ENCODE assay signal across 8 mouse cellular contexts in genomic region chr5:64155861-64156550, GRCm38 (mm10). TPM values are rescaled to one million over a fixed set of nuclear protein-coding genes. Genes with fewer than 3 reads are reported as not detected.
DNase-seq lines count a peak whose midpoint lies in the region; ATAC-seq and TF ChIP-seq lines count a peak whose summit lies in the region.

TSS of gene Tbc1d1 (plus strand) at chr5:64156305.

- H3K9ac ChIP-seq in limb, embryonic 13.5 days, result no peak within 1 kb of the TSS

- TF ChIP-seq POLR2A in myocyte (IDR thresholded peaks at IDR 0.05; ENCODE audit: insufficient read length, low read depth), result no peak

- 29% methylated on average over 11 of the region's 11 CpGs for WGBS in limb, embryonic 13.5 days

- peaks cover 25% of the 10 kb centered on the region for H3K4me1 ChIP-seq in limb, embryonic 13.5 days

- H3K4me3 ChIP-seq in limb, embryonic 13.5 days, result 0 out of 2 replicates have a peak within 1 kb of the TSS, but pooled peaks have one; percentile 5
- no peak within 1 kb of the TSS for H3K4me3 ChIP-seq in myocyte

- ATAC-seq in limb, embryonic 13.5 days (ENCODE audit: low FRiP score, low read depth), result no peak

- no peaks in the 10 kb centered on the region for H3K36me3 ChIP-seq in limb, embryonic 13.5 days
- no peaks in the 10 kb centered on the region for H3K36me3 ChIP-seq in myocyte (ENCODE audit: control insufficient read depth, insufficient read depth)

- H3K27ac ChIP-seq in limb, embryonic 13.5 days, result no peak within 1 kb of the TSS

- H3ac ChIP-seq in myocyte (ENCODE audit: control insufficient read depth, insufficient read length), result no peak within 1 kb of the TSS

- peak within 1 kb of the TSS; percentile 38 for H3K4me2 ChIP-seq in limb, embryonic 13.5 days (replicated peaks)
- no peak within 1 kb of the TSS for H3K4me2 ChIP-seq in myocyte (ENCODE audit: low read depth)

- H3K9me3 ChIP-seq in limb, embryonic 13.5 days, result no peaks in the 10 kb centered on the region

- peaks cover 54% of the 10 kb centered on the region for H3K27me3 ChIP-seq in limb, embryonic 13.5 days
- H3K27me3 ChIP-seq in myocyte (ENCODE audit: control insufficient read depth, insufficient read depth, insufficient read length), result no peaks in the 10 kb centered on the region

- DNase-seq in frontal cortex, postnatal 36 days (ENCODE audit: low spot score in 2 of 2), result peak; percentile 17 to 23
- DNase-seq in frontal cortex, postnatal 25 days (ENCODE audit: low spot score in 2 of 2), result no peak
- peak; percentile 70 for DNase-seq in embryo, embryonic 10 days (ENCODE audit: low spot score)
- DNase-seq in heart, adult 18-20 months, result peak; percentile 74 to 80
- DNase-seq in kidney, adult 11 months, result peak; percentile 47
- DNase-seq in testis, postnatal 10 days (ENCODE audit: low spot score), result peak; percentile 50

- peaks cover 3% of the 10 kb centered on the region for H3K79me2 ChIP-seq in myocyte (ENCODE audit: control insufficient read depth, insufficient read depth)

TF ChIP-seq in myocyte, 11 proteins besides CTCF, POLR2A, EP300 and RAD21:
- TF ChIP-seq E2F4 (IDR thresholded peaks at IDR 0.05; ENCODE audit: insufficient read depth) (no peak), POLR2AphosphoS2 (IDR thresholded peaks at IDR 0.05; ENCODE audit: insufficient read length, low read depth) (no peak), USF1 (IDR thresholded peaks at IDR 0.05; ENCODE audit: low read depth) (no peak), MAX (IDR thresholded peaks at IDR 0.05; ENCODE audit: low read depth) (no peak), REST (IDR thresholded peaks at IDR 0.05; ENCODE audit: insufficient read depth, insufficient read length) (no peak), TCF12 (IDR thresholded peaks at IDR 0.05; ENCODE audit: insufficient read depth, poor library complexity, severe bottlenecking) (no peak), SRF (IDR thresholded peaks at IDR 0.05; ENCODE audit: control insufficient read depth, insufficient read length, low read depth) (no peak), TCF3 (IDR thresholded peaks at IDR 0.05; ENCODE audit: insufficient read length, low read depth) (no peak), MYOG (IDR thresholded peaks at IDR 0.05; ENCODE audit: control insufficient read depth in 1 of 3, insufficient read depth in 1 of 3, insufficient read length in 2 of 3, low read depth in 2 of 3) (no peak), CEBPB (IDR thresholded peaks at IDR 0.05; ENCODE audit: insufficient read depth, poor library complexity, severe bottlenecking) (no peak), MYOD1 (IDR thresholded peaks at IDR 0.05; ENCODE audit: control insufficient read depth in 1 of 3, insufficient read length in 2 of 3, low read depth in 2 of 3) (no peak)

RNA-seq across cellular contexts. Expression of gene Tbc1d1, which starts in this region (rescaled TPM):
- 10 to 100 TPM; 11.0 to 13.3 TPM for total RNA-seq in heart, adult 18-20 months (2021)
- 25.1 and 29.1 TPM in 2 replicates for polyA plus RNA-seq in limb, embryonic 13.5 days (2015; fragmentation: Nextera tagmentation; extraction: Ambion mirVana)
- 41.8 TPM for polyA plus RNA-seq in myocyte (2012; fragmentation: generic; extraction: Trizol)

Comparison
In these comparisons a context has a peak if more than half of its experiments do, and no peak if none do; other contexts are left out.
1. DNase-seq: peak in frontal cortex, postnatal 36 days (2 of 2), embryo, embryonic 10 days (single experiment), heart, adult 18-20 months (2 of 2), kidney, adult 11 months (single experiment) and testis, postnatal 10 days (single experiment); none in frontal cortex, postnatal 25 days (0 of 2).